Mouse (Mus musculus): ENCODE data around the gene Lrrfip1.
A peak's percentile ranks its signal among the peaks of the same experiment; 100 is the strongest.

Lrrfip1 gene

GRCm38 (mm10) chr1:91023960-91024359, 25.4 kb downstream of the Lrrfip1 start:
- no peak for DNase-seq (ENCODE audit: low spot score)

GRCm38 (mm10) chr1:91024464-91024863, 25.9 kb downstream of the Lrrfip1 start:
- no peak for DNase-seq (ENCODE audit: low spot score)

- no peak for DNase-seq (ENCODE audit: low spot score)
These were observed 28.4 kb downstream of the Lrrfip1 start for GRCm38 (mm10) chr1:91026945-91027344.

- no peak for DNase-seq (ENCODE audit: low spot score)
These were observed 31.8 kb downstream of the Lrrfip1 start for GRCm38 (mm10) chr1:91030383-91030782.

- no peak for DNase-seq (ENCODE audit: low spot score)
These were observed 33.0 kb downstream of the Lrrfip1 start for GRCm38 (mm10) chr1:91031547-91031946.

- DNase-seq (ENCODE audit: low spot score), result no peak
These were observed 33.9 kb downstream of the Lrrfip1 start for GRCm38 (mm10) chr1:91032393-91032971.

- no peak for DNase-seq (ENCODE audit: low spot score)
These were observed 36.0 kb downstream of the Lrrfip1 start for GRCm38 (mm10) chr1:91034547-91034946.

- DNase-seq (ENCODE audit: low spot score), result no peak
These were observed 36.7 kb downstream of the Lrrfip1 start for GRCm38 (mm10) chr1:91035266-91035665.

GRCm38 (mm10) chr1:91037213-91037612, 38.7 kb downstream of the Lrrfip1 start:
- DNase-seq (ENCODE audit: low spot score), result no peak

GRCm38 (mm10) chr1:91038010-91038409, 39.5 kb downstream of the Lrrfip1 start:
- no peak for DNase-seq (ENCODE audit: low spot score)

- DNase-seq (ENCODE audit: low spot score), result no peak
These were observed 40.0 kb downstream of the Lrrfip1 start for GRCm38 (mm10) chr1:91038531-91038930.

- no peak for DNase-seq (ENCODE audit: low spot score)
These were observed 43.1 kb downstream of the Lrrfip1 start for GRCm38 (mm10) chr1:91041605-91042004.

- DNase-seq (ENCODE audit: low spot score), result no peak
These were observed 44.7 kb downstream of the Lrrfip1 start for GRCm38 (mm10) chr1:91043191-91043590.

GRCm38 (mm10) chr1:91044176-91044575, 45.6 kb downstream of the Lrrfip1 start:
- DNase-seq (ENCODE audit: low spot score), result no peak

GRCm38 (mm10) chr1:91044648-91045047, 46.1 kb downstream of the Lrrfip1 start:
- no peak for DNase-seq (ENCODE audit: low spot score)

- no peak for DNase-seq (ENCODE audit: low spot score)
These were observed 47.7 kb downstream of the Lrrfip1 start for GRCm38 (mm10) chr1:91046237-91046636.

- DNase-seq (ENCODE audit: low spot score), result no peak
These were observed 50.8 kb downstream of the Lrrfip1 start for GRCm38 (mm10) chr1:91049296-91049695.

GRCm38 (mm10) chr1:91051461-91052094, 53.0 kb downstream of the Lrrfip1 start:
- no peak for DNase-seq (ENCODE audit: low spot score)

GRCm38 (mm10) chr1:91052747-91053181, 54.2 kb downstream of the Lrrfip1 start:
- DNase-seq (ENCODE audit: low spot score), result peak; percentile 85

GRCm38 (mm10) chr1:91053218-91054073, 54.9 kb downstream of the Lrrfip1 start:
- no peak for DNase-seq (ENCODE audit: low spot score)

- DNase-seq (ENCODE audit: low spot score), result no peak
These were observed 55.5 kb downstream of the Lrrfip1 start for GRCm38 (mm10) chr1:91054074-91054471.

GRCm38 (mm10) chr1:91054815-91055214, 56.3 kb downstream of the Lrrfip1 start:
- DNase-seq (ENCODE audit: low spot score), result no peak

GRCm38 (mm10) chr1:91055744-91056143, 57.2 kb downstream of the Lrrfip1 start:
- no peak for DNase-seq (ENCODE audit: low spot score)
